Mouse (Mus musculus) layer of hippocampus, postnatal 14 days (tissue): ENCODE data around the gene Zfp951. TPM values are rescaled to one million over a fixed set of nuclear protein-coding genes. Genes with fewer than 3 reads are reported as not detected.
"Not testable (repeated sequence)": the region's sequence is repeated elsewhere in the genome, so short reads cannot be mapped to it uniquely, and the experiment has no call there.

ENCODE experiments used
- DNase-seq, 2 experiments: peaks; one replicate each; pipeline ENCODE4 v3.0.0; 2021 to 2022; ENCODE audit warnings: low spot score in 2 of 2, mixed read lengths in 1 of 2
- long read RNA-seq, 2 experiments: library from polyadenylated mRNA; stranded (forward); transcript quantifications; one replicate each; pipeline ENCODE4 v2.0.0; 2021
- total RNA-seq, 2 experiments: library from RNA; stranded (reverse); gene quantifications; 2 replicates each; pipeline ENCODE4 v1.2.3; 2021

Gene Zfp951
- total RNA-seq = 1 to 10 TPM; 5.1 to 6.3 TPM
- long read RNA-seq, experiment 1, partial matches to known transcripts = 0 of 2 reads
- long read RNA-seq, experiment 1, other reads (novel, unspliced or antisense) = 2 of 2 reads
- long read RNA-seq, experiment 2, partial matches to known transcripts = 2 of 9 reads
- long read RNA-seq, experiment 2, other reads (novel, unspliced or antisense) = 5 of 9 reads

- DNase-seq = peak; percentile 61 to 83
Measured at GRCm38 (mm10) chr5:104859962-104860525, at the start of gene Zfp951. Zfp951 (minus strand) TSS chr5:104860070.

GRCm38 (mm10) chr5:104906556-104906955 lies 46.7 kb upstream of the Zfp951 start:
- DNase-seq = not testable (repeated sequence)

- not testable (repeated sequence) for DNase-seq
Measured at GRCm38 (mm10) chr5:104859045-104859961, 567 bp downstream of the Zfp951 start.

- not testable (repeated sequence) for DNase-seq
Measured at GRCm38 (mm10) chr5:104854546-104854945, 5.3 kb downstream of the Zfp951 start.

GRCm38 (mm10) chr5:104833330-104833729 lies 26.5 kb downstream of the Zfp951 start:
- DNase-seq = no peak

- DNase-seq = no peak
Measured at GRCm38 (mm10) chr5:104829611-104830010, 30.3 kb downstream of the Zfp951 start.

GRCm38 (mm10) chr5:104770138-104770537 lies 89.7 kb downstream of the Zfp951 start:
- DNase-seq = not testable (repeated sequence)

Other genes starting within 250 kb of the Zfp951 start
- gene Abcg3, start 122.6 kb upstream of the Zfp951 start, total RNA-seq = under 1 TPM in 1 of 2 experiments, not detected in 1; 0.14 TPM